Mouse (Mus musculus): ENCODE measurements around the gene Amt.
"Not testable (repeated sequence)": the region's sequence is repeated elsewhere in the genome, so short reads cannot be mapped to it uniquely, and the experiment has no call there.

Amt gene

DNA sequence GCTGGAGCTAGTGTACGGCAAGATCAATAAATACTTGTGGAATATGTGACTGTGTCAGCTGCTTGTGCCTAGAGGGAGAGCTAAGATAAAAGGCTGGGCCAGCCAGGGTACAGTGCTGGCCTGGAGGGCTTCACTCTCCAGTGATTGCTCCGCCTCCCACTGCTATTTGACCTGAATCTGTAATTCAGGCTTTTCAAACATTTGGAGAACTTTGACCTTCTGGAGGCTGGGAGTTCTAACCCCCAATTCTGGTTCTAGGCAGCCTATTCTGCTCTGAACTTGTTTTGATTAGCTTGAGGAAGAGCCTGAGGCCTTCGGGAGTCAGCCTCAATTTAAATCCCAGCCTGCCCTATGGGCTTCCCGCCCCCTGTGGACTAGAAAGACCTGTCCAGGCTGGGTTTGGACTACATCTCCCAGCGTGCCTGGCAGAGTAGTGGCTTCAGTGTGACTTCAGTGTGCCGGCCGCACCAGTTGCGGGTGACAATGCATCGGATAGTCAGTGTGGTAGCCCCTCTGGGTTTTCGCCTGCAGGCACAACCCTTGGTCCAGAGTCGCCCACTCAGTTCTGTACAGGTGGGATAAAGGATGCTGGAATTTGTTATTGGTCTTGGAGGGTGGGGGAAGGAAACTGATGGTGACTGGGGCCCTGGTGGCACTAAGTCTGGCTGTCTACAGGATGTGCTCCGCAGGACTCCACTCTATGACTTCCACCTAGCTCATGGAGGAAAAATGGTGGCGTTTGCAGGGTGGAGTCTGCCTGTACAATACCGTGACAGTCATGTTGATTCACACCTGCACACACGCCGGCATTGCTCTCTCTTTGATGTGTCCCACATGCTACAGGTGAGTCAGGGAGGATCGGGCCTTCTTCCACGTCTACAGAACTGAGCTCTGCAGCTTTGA, at the start of gene Amt:
TSS of gene Amt (plus strand) at position 401 of the 903 bp plus-strand sequence.
- DNase-seq: no peak

GRCm38 (mm10) chr9:108248957-108249356, 47.7 kb upstream of the Amt start:
- no peak for DNase-seq

DNA sequence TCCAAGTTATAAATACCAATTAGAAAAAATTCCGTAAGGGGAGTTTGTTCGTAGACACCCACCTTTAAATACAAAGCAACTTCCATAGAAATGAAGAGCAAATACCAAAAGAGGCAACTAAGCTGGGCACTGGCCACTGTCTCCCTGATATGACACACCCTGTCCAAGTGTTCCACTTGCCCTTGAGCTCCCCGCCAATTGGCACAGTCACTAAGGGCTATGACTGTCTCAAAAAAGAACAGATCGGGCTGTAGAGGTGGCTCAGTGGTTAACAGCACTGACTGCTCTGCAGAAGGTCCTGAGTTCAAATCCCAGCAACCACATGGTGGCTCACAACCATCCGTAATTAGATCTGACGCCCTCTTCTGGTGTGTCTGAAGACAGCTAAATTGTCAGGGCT, 44.8 kb upstream of the Amt start:
- DNase-seq: no peak

DNA sequence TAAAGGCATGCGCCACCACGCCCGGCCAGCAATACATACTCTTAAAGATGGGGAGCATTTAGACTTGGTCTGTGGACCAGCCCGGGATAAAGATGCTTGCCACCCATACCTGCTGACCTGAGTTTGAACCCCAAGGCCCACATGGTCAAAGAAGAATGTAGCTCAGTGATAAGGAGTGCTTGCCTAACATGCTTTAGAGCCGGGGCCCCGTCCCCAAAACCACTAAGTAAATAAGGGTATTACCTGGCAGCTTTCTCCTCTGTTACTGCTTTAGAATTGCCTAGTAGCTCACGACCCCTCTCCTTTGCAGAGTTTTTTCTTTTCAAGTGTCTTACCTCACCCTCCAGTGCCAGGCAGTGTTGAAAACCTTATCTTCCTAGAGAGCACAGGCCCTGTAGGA, 43.9 kb upstream of the Amt start:
- no peak for DNase-seq

GRCm38 (mm10) chr9:108260526-108260925, 36.1 kb upstream of the Amt start:
- DNase-seq: no peak

GRCm38 (mm10) chr9:108261865-108262264, 34.8 kb upstream of the Amt start:
- no peak for DNase-seq

- peak; percentile 40 for DNase-seq
These were observed 34.1 kb upstream of the Amt start for GRCm38 (mm10) chr9:108262494-108263049.

- peak; percentile 59 for DNase-seq
These were observed 33.4 kb upstream of the Amt start for GRCm38 (mm10) chr9:108263131-108263681.

GRCm38 (mm10) chr9:108263690-108264190, 32.9 kb upstream of the Amt start, which contains the start of gene Dag1:
TSS of gene Dag1 (minus strand) at chr9:108263958.
- peak; percentile 98 for DNase-seq

- no peak for DNase-seq
These were observed 32.3 kb upstream of the Amt start for GRCm38 (mm10) chr9:108264191-108264921.

GRCm38 (mm10) chr9:108266261-108266935, 30.3 kb upstream of the Amt start:
- DNase-seq: no peak

DNA sequence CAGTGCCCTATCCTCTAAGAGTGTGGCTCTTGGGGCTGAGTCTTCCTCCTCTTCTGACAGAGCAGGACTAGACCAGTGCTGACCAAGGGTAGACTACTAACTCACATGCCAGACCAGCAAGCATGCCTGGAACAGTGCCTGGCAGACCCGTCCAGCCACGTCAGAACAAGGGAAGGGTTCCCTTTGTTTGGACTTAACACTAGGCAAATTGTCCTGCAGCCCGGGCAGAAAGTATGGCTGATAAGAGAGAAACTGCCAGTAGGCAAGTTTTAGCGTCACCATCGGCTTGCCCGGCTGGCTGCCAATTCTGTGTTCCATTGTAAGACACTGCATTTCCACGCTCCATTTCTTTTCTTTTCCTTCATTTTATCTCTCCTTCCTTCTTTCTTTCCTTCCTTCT, 29.0 kb upstream of the Amt start:
- DNase-seq: no peak

DNA sequence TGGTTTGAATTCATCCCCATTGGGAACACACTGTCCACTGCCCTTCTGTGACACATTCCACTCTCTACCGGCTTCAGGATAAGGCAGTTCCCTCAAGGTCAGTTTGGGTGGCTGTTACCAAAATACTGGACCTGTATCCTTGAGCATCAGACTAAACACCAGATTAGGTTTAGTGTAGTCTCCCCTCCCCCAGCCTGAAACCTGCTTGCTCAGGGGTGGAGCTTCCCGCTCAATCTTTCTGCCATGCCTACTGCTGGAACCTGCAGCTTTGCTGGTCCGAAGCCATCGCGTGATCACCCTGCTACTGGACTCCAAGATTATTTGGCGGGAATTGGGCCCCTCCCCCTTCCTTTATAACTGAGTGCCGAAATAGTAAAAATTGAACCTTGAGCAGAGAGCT, 28.0 kb upstream of the Amt start:
- DNase-seq: not testable (repeated sequence)

DNA sequence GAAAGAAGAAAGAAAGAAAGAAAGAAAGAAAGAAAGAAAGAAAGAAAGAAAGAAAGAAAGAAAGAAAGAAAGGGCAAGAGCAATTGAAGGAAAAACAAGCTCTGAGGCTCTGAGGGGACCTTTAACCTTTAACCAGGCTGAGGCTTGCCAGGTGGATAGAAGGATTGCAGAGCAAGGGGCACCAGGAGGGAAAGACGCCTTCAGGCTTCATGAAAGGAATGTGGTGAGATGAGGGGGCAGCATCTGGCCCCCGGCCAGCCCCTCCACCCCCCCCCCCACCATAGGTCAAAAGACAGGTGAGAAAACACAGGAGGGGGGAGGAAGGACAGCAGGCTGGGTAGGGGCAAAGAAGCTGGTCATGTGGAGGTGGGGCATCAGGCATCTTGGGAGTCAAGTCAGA, 24.7 kb upstream of the Amt start:
- no peak for DNase-seq

DNA sequence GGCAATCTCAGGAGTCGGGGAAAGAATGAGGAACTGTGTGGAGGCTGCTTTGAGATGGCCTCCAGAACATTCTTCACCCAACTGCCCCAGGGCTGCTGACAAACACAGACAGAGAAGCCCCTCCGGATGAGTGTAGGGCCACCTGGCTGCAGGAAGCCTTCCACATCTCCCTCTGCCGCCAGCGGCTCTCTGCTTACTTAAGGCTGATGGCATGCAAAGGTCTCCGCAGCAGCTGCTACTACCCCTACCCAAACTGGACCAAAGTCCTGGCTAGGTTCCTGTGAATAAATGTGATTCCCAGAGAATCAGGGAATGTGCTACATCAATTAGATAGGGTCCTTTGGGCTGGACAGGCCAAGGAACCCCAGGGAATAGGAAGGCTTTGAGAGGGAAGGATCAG, 24.0 kb upstream of the Amt start:
- DNase-seq: no peak

- no peak for DNase-seq
These were observed 23.2 kb upstream of the Amt start for GRCm38 (mm10) chr9:108273485-108273884.

GRCm38 (mm10) chr9:108274476-108275330, 21.9 kb upstream of the Amt start:
- DNase-seq: no peak

DNA sequence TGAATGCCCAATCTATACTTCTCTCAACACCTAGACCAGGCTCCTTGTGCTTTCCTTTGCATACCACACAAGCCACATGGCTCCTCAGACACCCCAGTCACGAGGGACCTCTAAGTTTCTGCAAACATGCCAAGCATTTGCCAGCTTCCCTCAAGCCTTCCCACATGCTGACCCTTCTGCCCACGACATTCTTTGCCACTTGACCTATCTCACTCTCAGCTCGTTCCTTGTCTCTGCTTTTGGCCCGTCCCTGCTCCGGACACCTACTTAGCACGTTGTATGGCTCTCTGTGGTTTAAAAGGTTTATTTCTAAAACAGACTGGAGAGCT, 21.4 kb upstream of the Amt start:
- no peak for DNase-seq

DNA sequence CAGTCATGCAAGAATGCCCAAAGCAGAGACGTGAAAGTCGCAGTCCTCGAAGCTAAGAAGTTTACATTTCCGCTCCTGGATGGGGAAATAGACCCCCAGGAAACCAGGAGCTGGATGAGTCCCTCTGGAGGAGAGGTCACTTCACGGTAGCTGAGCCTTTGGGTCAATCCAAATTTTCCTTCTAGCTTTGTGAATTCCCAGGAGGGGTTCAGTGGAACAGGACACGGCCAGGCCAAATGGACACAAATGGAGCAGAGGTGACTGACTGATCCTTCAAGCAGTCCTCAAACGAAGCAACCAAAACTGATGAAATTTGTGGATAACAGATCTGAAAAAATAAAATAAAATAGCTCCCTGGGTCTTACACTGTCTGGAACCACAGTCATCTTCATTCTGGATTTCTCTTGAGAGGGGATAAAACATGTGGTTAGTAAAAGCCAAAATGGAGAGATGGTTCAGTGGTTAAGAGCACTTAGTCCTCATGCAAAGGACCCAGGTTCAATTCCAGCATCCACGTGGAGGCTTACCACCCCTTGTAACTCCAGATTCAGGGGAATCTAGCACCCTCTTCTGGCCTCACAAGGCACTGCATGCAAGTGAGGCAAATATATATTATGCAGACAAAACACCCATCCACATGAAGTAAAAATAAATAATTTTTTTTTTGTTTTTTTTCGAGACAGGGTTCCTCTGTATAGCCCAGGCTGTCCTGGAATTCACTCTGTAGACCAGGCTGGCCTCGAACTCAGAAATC, 17.8 kb upstream of the Amt start:
- DNase-seq: no peak

- no peak for DNase-seq
These were observed 16.4 kb upstream of the Amt start for GRCm38 (mm10) chr9:108280071-108280828.

Measured in cerebellum, adult 9-10 months (tissue).